Mouse (Mus musculus) neutrophil, adult 59 days (primary cell): ENCODE data around the gene Gm7075. TPM values are rescaled to one million over a fixed set of nuclear protein-coding genes. Genes with fewer than 3 reads are reported as not detected.

Experiments used
- total RNA-seq, 2 experiments: library from RNA; stranded (reverse); gene quantifications; 1 replicate in 1 of 2; 2 replicates in 1 of 2; pipeline ENCODE4 v1.2.4; 2023

Gene Gm7075
- not detected for total RNA-seq

DNA sequence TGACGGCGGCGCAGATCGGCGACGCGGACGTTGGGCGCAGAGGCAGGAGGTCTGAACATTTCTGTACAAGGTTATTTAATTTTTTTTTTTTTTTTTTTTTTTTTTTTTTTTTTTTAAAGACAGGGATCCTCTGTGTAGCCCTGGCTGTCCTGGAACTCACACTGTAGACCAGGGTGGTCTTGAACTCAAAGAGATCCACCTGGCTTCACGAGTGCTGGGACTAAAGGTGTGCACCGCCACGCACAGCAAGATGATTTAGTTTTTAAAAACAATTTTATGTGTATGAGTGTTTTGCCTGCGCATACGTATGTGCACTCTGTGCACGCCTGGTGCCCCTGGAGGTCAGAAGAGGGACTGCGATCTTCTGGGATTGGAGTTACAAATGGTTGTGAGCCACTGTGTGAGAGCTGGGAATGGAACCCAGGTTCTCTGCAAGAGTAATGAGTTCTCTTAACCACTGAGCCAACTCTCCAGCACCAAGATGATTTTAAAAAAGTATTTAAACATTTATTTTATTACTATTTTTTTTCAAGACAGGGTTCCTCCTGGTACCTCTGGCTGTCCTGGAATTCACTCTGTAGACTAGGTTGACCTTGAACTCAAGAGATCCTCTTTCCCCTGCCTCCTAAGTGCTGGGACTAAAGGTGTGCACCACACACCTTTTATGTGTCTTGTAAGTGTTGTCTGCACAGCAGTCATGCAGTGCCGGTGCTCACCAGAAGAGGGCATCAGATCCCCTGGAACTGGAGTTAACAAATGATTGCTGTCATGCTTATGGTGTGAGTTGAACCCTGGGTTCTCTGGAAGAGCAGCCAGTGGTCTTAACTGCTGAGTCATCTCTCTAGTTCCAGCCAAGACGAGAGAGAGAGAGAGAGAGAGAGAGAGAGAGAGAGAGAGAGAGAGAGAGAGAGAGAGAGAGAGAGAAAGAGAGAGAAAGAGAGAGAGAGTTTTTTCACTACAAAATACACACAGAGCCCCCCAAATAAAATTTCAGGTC, at the start of gene Gm7075:
Gene Gm7075, minus strand, starts transcription at position 51 of the 997 bp plus-strand sequence.

DNA sequence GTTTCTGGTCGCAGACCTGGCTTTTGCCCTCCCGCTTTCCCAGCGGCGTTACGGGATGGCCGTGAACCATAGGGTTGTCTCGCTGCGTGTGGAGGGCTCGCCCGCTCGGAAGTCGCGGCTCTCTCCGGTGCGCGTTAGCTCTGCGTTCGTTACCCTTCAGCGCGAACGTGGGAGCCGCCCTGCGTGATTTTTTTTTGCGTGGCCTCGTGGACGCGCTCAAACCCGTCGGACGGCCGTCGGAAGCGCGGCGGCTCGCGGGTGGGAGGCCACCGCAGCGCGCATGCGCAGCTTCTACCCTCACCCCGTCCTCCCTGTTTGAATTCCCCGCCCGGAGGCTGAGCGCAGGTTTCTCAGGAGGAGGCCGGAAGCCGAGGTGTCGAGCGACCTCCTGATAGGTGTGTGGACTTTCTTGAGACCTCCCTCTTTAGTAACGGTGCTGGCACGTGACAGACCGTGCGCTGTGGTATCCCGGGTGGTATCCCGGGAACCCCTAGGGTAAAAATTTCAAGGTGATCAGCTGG, 8.3 kb upstream of the Gm7075 start, which contains the start of gene Ctnna3:
Gene Ctnna3, plus strand, starts transcription at position 314 of the 521 bp plus-strand sequence.

DNA sequence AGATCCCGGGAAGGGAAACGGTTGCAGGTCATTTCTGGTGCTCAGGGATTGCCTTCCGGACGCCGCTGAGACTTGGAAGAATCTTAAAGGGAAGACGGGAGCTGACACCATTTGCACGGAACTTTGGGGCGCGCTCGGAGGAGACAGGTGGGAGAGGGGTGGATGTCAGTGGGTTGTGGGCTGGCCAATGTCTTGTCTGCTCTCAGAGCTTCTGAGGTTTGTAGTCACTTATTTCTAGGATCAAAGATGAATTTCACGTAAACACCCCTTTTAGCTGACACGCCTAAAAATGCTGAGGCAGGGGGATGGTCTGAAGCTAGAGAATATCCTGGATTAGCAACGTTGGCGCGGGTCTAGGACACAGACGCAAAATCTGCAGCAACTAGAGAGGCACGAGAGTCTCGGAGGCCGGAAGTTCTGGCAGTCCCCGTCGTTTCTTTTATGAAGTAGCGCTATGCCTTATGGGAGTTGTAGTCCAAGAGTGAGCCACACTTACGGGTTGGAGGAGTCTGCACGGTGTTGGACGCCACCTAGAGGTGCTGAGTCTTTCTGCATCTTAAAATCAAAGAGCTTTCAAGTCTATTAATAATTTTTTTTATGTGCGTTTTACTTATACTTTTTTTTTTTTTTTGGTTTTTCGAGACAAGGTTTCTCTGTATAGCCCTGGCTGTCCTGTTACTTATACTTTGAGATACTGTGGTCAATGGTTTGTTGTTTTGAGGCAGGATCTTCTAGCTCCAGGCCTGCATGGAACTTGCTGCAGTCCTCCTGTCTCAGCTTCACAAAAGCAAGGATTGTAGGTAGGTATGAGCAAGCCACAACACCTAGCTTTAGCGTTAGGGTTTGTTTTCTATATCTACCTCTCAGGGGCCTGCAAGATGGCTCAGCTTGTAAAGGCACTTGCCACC, 39.0 kb downstream of the Gm7075 start, which contains the start of gene Dnajc12:
Gene Dnajc12, plus strand, starts transcription at position 72 of the 908 bp plus-strand sequence.

DNA sequence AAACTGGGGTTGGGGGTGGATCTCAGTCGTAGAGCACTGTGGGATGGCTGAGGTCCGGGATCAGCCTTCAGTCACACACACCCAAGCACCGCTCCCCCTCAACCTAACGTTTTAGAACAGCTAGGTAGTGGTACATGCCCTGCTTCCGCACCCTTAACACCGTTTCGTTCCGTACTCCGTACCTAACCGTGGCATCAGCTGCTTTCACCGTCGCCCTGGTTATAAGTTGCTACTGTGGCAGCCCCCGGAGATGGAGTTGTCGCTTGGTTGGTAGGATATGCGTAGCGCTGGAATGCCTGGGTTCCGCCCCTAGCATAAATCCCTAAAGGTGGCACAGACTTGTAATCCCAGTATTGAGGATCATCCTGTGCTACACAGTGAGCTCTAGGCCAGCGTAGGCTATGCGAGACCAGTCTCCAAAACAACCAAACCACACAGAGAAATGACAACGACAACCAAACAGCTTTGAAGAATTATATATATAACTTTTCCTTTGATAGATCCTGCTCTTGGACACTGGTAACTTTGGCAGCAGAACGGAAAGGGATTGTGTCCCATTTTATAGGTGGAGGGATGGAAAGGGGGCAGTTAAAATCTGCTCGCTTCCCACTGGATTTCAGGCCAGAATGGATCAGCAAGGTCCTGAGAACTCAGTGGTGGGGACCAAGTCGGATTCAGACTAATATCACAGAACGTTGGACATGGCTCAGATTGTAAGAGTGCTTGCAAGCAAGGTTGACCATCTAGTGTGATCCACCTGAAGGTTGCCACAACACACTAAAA, 39.9 kb downstream of the Gm7075 start, which contains the start of gene Sirt1:
Gene Sirt1, minus strand, starts transcription at position 207 of the 783 bp plus-strand sequence.

Other genes with a start within 250 kb of the Gm7075 start
- not detected for gene Mypn, start 217.8 kb downstream of the Gm7075 start, total RNA-seq
- gene Herc4, start 178.0 kb downstream of the Gm7075 start, total RNA-seq: 100 to 1,000 TPM; 184 to 206 TPM
- gene Sirt1, start 40.1 kb downstream of the Gm7075 start, total RNA-seq: 10 to 100 TPM; 21.7 to 26.0 TPM
- gene Dnajc12, start 39.3 kb downstream of the Gm7075 start, total RNA-seq: 1 to 10 TPM; 1.0 to 3.9 TPM
- not detected for gene Ctnna3, start 8.3 kb upstream of the Gm7075 start, total RNA-seq